Mouse (Mus musculus) embryonic facial prominence, embryonic 14.5 days (tissue): ENCODE measurements around the gene Nkap. TPM values are rescaled to one million over a fixed set of nuclear protein-coding genes. Genes with fewer than 3 reads are reported as not detected.
"Not testable (repeated sequence)": the region's sequence is repeated elsewhere in the genome, so short reads cannot be mapped to it uniquely, and the experiment has no call there.

Source experiments
- ATAC-seq: fragments of 200-750 bp; cut with Nextera tagmentation; 2 replicates; pipeline ENCODE4 v1.8.0; 2017; ENCODE audit warnings: low read depth, moderate number of reproducible peaks, moderate TSS enrichment
- DNase-seq: peaks from one replicate; pipeline ENCODE4 v3.0.0-alpha.2; 2015; ENCODE audit warnings: low spot score
- H3K27ac ChIP-seq: fragments of 300-500 bp; sonication (generic); replicated peaks from 2 replicates; pipeline ENCODE4 v1.5.1; 2014; ENCODE audit warnings: low read depth, mild to moderate bottlenecking, low read length, moderate library complexity
- H3K27me3 ChIP-seq: fragments of 300-500 bp; sonication (generic); replicated peaks from 2 replicates; pipeline ENCODE4 v1.6.1; 2014; ENCODE audit warnings: low read length; ENCODE audit not compliant: control insufficient read depth, insufficient read depth
- H3K36me3 ChIP-seq: fragments of 300-500 bp; sonication (generic); 2 replicates; pipeline ENCODE4 v1.6.1; 2014; ENCODE audit warnings: low read length, mixed read lengths; ENCODE audit not compliant: control insufficient read depth, insufficient read depth
- H3K4me1 ChIP-seq: fragments of 300-500 bp; sonication (generic); 2 replicates; pipeline ENCODE4 v1.6.1; 2014; ENCODE audit warnings: antibody characterized with exemption, low read length; ENCODE audit not compliant: control insufficient read depth, insufficient read depth
- H3K4me2 ChIP-seq: fragments of 300-500 bp; sonication (generic); 2 replicates; pipeline ENCODE4 v1.6.1; 2014; ENCODE audit warnings: low read depth, mild to moderate bottlenecking, low read length, moderate library complexity, mixed read lengths
- H3K4me3 ChIP-seq: fragments of 300-500 bp; sonication (generic); 2 replicates; pipeline ENCODE4 v1.5.1; 2014; ENCODE audit warnings: low read depth, mild to moderate bottlenecking, low read length
- H3K9ac ChIP-seq: fragments of 300-500 bp; sonication (generic); 2 replicates; pipeline ENCODE4 v1.6.1; 2014; ENCODE audit warnings: low read depth, mild to moderate bottlenecking, low read length, moderate library complexity, mixed read lengths
- H3K9me3 ChIP-seq: fragments of 300-500 bp; sonication (generic); 2 replicates; pipeline ENCODE4 v1.6.1; 2016; ENCODE audit warnings: low read length; ENCODE audit not compliant: control insufficient read depth
- WGBS: fragments of 180-500 bp; shearing (Covaris S2); extraction: QIAGEN DNeasy Blood & Tissue Kit; methylation state at CpG from one replicate; pipeline ENCODE4 v1.1.7; 2014; 5-methylcytosine and 5-hydroxymethylcytosine counted together
- polyA plus RNA-seq: library from polyadenylated mRNA; unstranded; fragments of >200 nt; fragmentation: Nextera tagmentation; extraction: Ambion mirVana; gene quantifications from 2 replicates; pipeline ENCODE4 v1.2.1, GENCODE M21; 2014

The Nkap gene
- polyA plus RNA-seq, result 12.6 and 13.2 TPM in 2 replicates

GRCm38 (mm10) chrX:37126671-37127358 lies at the start of gene Nkap:
Gene Nkap (plus strand): TSS chrX:37126795.
- Histone ChIP-seq H3K4me3 (peak within 1 kb of the TSS; percentile 63), H3K4me1 (no peaks in the 10 kb centered on the region), H3K9me3 (no peaks in the 10 kb centered on the region), H3K27ac (peak within 1 kb of the TSS; percentile 67; the same call in 1 of the 2 replicates), H3K27me3 (no peaks in the 10 kb centered on the region), H3K9ac (peak within 1 kb of the TSS; percentile 85), H3K4me2 (peak within 1 kb of the TSS; percentile 61), H3K36me3 (no peaks in the 10 kb centered on the region)
- ATAC-seq (peak; percentile 95), DNase-seq (peak; percentile 79)
- WGBS, result 27% methylated on average over 47 of the region's 58 CpGs

DNA sequence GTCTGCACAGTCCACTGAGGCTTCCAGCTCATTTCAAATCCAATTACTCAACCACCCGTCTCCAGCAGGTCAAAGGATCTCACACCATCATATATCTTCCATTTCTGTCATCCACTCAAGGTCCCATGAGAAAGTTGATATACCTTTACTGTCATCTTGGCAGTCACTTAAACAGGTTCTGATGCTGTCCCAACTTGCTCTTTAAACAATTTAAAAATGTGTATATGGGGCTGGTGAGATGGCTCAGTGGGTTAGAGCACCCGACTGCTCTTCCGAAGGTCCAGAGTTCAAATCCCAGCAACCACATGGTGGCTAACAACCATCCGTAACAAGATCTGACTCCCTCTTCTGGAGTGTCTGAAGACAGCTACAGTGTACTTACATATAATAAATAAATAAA lies 46.2 kb upstream of the Nkap start:
- H3K4me3 ChIP-seq, H3K4me2 ChIP-seq, DNase-seq, H3K4me1 ChIP-seq, H3K9ac ChIP-seq, ATAC-seq, H3K27ac ChIP-seq, H3K9me3 ChIP-seq, H3K27me3 ChIP-seq: not testable (repeated sequence)
- 57% methylated on average over 3 of the region's 4 CpGs for WGBS
- H3K36me3 ChIP-seq, result peaks cover 12% of the 10 kb centered on the region

- ATAC-seq (no peak), DNase-seq (no peak)
- H3K9me3 ChIP-seq, result no peaks in the 10 kb centered on the region
- H3K4me3 ChIP-seq, result no peak overlapping the region
- no peaks in the 10 kb centered on the region for H3K4me1 ChIP-seq
- no peaks in the 10 kb centered on the region for H3K27me3 ChIP-seq
- no peak overlapping the region for H3K4me2 ChIP-seq
- no peak overlapping the region for H3K9ac ChIP-seq
- WGBS, result 62% methylated on average over 6 of the region's 6 CpGs
- H3K27ac ChIP-seq, result no peak overlapping the region
- H3K36me3 ChIP-seq, result peaks cover 12% of the 10 kb centered on the region
Observed at GRCm38 (mm10) chrX:37081194-37081593, 45.4 kb upstream of the Nkap start.

DNA sequence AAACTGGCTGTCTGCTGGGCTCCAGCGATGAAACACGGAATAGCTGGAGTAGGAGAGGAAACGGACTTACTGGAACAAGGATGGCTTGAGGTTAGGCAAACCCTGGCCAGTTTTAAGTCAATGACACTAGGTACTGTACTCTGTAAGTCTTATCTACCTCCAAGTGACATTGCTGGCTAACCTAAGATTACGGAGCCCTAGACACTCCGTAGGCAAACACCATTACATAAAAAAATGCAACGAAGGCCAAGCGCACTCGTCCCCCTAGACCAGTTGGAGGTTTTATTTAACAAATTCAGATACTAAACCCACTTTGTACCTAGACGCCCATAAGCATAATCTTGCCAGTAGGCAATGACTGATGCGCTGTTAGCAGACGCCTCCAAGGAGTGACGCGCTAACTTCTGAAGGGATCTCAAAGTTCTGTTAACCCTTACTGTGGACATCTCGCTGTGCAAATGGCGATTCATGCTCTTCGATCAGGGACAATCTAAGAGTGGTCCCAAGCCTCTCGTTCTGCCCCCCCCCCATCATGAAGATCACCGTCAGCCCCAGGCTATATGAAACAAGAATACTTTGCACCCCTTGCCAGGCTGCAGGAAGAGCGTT lies 42.2 kb upstream of the Nkap start:
- peak overlapping the region; percentile 52 for H3K4me2 ChIP-seq
- peaks cover 12% of the 10 kb centered on the region for H3K36me3 ChIP-seq
- H3K4me1 ChIP-seq, result no peaks in the 10 kb centered on the region
- peak; percentile 38; the same call in 1 of the 2 replicates for ATAC-seq
- H3K4me3 ChIP-seq, result peak overlapping the region; percentile 59
- 23% methylated on average over 18 of the region's 19 CpGs for WGBS
- DNase-seq, result peak; percentile 20
- H3K9me3 ChIP-seq, result no peaks in the 10 kb centered on the region
- peak overlapping the region; percentile 91 for H3K27ac ChIP-seq
- H3K9ac ChIP-seq, result peak overlapping the region; percentile 85
- no peaks in the 10 kb centered on the region for H3K27me3 ChIP-seq

DNA sequence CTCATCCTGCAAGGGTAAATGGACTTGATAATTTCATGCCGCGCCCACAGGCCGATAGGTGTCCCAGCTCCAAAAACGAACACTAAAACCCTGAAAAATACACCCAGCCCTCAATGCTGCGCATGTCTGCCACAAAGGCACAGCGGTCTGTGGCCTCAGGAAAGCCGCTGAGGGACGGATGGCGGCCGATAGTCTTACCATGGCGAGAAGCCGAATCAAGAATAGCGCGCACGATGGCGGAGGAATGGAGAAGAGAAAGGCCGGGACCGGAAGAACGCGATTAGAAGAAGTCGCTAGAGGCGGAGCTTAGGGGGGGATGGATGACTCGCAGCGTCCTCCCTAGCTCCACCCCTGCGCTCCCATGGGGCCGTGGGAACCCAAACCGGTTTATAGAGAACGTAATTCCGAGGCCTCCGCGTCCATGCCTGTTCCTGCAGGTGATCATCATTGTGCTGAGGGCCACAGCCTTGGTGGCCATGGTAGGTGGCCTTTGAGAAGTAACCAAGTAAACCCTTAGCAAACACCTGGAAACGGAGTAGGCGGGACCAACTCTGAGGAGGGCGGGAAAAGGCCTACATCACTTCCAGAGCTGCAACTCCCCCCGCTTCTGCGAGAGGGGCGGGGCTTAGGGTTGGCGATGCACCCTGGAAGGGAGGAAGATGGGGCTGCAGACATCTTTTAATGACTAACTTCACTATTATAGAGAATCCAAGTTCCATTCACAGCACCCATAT lies 41.5 kb upstream of the Nkap start, which contains the start of gene Rpl39:
Gene Rpl39 (minus strand): TSS at position 476 of the 734 bp plus-strand sequence.
- peak within 1 kb of the TSS; percentile 85 for H3K9ac ChIP-seq
- H3K4me3 ChIP-seq, result peak within 1 kb of the TSS; percentile 59
- H3K27me3 ChIP-seq, result no peaks in the 10 kb centered on the region
- peak; percentile 93 for ATAC-seq
- peaks cover 12% of the 10 kb centered on the region for H3K36me3 ChIP-seq
- no peaks in the 10 kb centered on the region for H3K9me3 ChIP-seq
- DNase-seq, result peak; percentile 95
- 14% methylated on average over 36 of the region's 38 CpGs for WGBS
- peak within 1 kb of the TSS; percentile 91 for H3K27ac ChIP-seq
- H3K4me1 ChIP-seq, result no peaks in the 10 kb centered on the region
- H3K4me2 ChIP-seq, result peak within 1 kb of the TSS; percentile 52

DNA sequence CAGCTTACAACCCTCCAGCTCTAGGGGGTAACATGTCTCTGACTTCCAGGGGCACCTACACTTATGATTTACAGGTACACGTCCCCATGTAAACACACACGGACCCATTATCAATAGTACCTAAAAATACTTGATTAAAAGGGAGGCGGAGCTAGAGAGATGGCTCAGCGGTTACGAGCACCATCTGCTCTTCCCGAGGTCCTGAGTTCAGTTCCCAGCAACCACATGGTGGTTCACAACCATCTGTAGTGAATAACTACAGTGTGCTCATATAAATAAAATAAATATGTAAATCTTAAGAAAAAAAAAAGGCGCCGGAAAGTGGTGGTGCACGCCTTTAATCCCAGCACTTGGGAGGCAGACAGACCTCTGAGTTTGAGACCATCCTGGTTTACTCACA lies 40.9 kb upstream of the Nkap start:
- Histone ChIP-seq H3K4me1 (no peaks in the 10 kb centered on the region), H3K36me3 (peaks cover 12% of the 10 kb centered on the region), H3K27me3 (no peaks in the 10 kb centered on the region), H3K9me3 (no peaks in the 10 kb centered on the region), H3K4me3 (peak overlapping the region; percentile 59), H3K9ac (0 out of 2 replicates have a peak overlapping the region, but pooled peaks have one; percentile 34), H3K4me2 (peak overlapping the region; percentile 46), H3K27ac (peak overlapping the region; percentile 77)
- peak; percentile 31; the same call in 1 of the 2 replicates for ATAC-seq
- DNase-seq, result no peak
- 20% methylated on average over 9 of the region's 9 CpGs for WGBS

DNA sequence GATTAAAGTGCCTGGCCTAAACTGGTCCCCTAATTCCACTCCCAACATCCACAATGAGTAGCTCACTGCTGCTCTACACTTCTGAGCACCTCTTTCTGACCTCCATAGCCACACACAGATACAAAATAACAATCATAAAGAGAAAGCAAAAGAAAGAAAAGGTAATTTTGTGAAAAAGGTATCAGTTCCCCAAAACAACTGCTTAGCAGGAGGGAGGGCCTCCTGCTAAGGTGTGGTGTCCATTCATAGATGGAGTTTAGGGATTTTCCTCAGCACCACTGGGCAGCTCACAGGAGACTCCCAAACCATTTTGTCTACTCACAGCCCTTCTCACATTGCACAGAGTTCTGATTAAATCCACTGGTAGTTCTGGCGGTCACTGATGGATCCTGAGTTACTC lies 37.8 kb upstream of the Nkap start:
- no peak for DNase-seq
- H3K36me3 ChIP-seq, result no peaks in the 10 kb centered on the region
- no peak overlapping the region for H3K27ac ChIP-seq
- H3K9ac ChIP-seq, result no peak overlapping the region
- 89% methylated on average over 1 of the region's 1 CpGs for WGBS
- H3K27me3 ChIP-seq, result no peaks in the 10 kb centered on the region
- no peak for ATAC-seq
- H3K4me3 ChIP-seq, result no peak overlapping the region
- no peaks in the 10 kb centered on the region for H3K9me3 ChIP-seq
- no peak overlapping the region for H3K4me2 ChIP-seq
- no peaks in the 10 kb centered on the region for H3K4me1 ChIP-seq

DNA sequence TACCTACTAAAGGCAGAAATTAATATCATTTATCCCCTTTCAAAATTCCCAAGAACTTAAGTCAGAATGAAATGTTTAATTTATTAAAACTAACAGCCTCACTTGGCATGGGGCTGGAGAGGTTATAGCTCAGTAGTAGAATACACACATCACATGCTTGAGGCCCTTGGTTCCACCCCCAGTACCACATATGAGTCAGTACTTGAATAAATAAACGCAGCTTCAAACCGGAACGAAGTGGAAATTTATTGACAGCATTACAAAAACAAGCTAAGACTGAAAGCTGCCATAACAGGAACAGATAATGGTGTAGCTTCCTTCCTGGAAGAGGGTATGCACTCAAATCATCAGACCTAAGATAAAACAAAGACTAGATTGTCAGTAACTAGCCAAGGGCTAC lies 35.1 kb upstream of the Nkap start:
- Histone ChIP-seq H3K4me3 (no peak overlapping the region), H3K4me1 (no peaks in the 10 kb centered on the region), H3K27ac (no peak overlapping the region), H3K27me3 (no peaks in the 10 kb centered on the region), H3K36me3 (0 out of 2 replicates have a peak, but pooled peaks cover 3% of the 10 kb centered on the region), H3K4me2 (no peak overlapping the region), H3K9me3 (no peaks in the 10 kb centered on the region), H3K9ac (no peak overlapping the region)
- DNase-seq (no peak), ATAC-seq (no peak)
- whole genome bisulfite sequencing, result 90% methylated on average over 3 of the region's 3 CpGs
